Mouse (Mus musculus) CH12F3 (cell line): Measurements from ENCODE around the gene Ttc39a.

Source experiments
- in situ Hi-C: fragments of 300-500 bp; cut with MboI; formaldehyde crosslinking; loops from 2 replicates; pipeline ENCODE4 v1.14.3; 2020; ENCODE audit warnings: low sequenced_read_pairs

Gene Ttc39a

DNA sequence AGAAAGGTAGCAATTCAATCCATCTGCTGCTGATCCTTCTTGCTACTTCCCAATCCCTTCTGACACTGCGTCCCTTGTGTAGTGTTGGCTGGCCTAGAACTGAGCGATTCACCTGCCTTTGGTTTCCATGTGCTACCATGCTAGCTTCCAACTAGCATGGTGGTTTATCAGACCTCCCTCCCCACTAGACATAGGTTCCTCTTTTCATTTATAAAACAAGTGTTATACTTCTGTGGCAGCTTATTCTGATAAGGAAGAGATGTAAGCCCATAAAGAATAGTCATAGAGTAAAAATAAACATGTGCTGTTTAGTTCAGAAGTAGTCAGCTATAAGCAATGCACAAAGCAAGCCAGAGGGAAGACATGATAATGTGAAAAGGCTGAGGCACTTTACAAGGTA lies 42.1 kb downstream of the Ttc39a start:
- in situ Hi-C loops, result no loop called here

DNA sequence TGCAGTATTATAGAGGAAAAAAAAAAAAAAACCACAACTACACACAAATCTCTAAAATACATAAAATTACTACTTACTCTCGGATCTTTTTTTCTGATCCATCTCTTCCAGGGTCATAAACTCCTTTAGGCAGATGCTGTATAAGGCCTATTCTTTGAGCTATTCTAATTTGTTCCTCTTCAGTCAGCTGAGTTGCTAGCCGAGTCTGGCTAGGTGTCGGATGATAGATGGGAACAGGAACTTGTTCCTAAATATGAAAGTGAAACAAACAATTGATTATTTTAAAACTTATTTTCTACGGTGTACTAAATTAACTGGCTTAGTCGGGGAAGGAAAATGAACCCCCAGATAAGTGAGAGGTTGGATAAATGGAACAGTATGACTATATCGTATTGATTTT lies 50.4 kb downstream of the Ttc39a start:
- in situ Hi-C loops, result no loop called here

DNA sequence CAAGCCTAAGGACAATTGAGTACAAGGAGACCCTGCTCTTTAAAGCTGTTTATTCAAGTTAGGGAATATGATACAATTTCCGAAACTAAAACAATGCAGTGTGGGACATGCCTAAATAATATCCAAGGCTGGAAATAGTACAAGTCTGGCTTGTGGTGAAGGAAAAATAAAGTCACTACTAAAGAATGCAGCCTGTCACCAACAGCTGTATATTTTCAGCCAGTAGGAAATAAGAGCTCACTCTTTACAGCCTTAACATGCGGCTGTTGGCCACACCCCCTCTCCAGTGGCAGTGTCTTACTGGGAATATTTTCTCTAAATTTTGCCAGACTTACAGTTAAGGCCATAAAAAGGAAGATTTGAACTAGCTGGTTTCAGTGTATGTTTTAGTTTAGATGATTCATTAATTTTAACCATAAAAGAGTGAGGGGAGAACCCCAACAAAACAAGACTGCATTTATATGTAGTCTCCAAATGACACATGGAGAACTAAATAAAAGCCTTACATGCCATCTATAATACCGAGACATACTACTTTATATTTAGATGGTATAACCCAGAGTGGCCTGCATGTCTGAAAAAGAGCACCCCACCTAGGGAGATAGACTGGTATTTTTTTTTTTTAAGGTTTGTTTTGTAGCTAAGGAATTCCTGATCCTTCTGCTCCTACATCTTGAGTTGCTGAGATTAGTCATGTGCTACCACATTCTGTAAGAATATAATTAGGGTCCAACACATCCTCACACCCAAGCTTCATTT lies 54.2 kb downstream of the Ttc39a start:
- in situ Hi-C loops, result no loop called here

DNA sequence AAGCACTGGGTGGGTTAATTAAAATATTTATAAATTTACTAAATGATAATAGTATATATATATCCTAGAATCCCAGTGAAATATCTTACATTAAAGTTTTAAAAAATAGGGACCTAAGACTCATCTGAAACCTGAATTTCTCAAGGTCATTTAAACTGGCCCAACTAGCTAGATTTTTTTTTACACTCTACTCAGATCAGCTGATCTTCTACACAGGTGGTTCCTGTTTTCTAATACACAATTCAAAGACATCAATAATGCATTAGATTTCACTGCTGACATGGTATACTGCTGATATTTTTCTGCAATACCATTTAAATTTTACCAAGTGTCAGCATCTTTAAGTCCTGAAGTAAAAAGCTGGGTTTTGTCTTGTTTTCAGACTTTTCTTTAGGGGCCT lies 57.5 kb downstream of the Ttc39a start:
- in situ Hi-C loops, result no loop called here

DNA sequence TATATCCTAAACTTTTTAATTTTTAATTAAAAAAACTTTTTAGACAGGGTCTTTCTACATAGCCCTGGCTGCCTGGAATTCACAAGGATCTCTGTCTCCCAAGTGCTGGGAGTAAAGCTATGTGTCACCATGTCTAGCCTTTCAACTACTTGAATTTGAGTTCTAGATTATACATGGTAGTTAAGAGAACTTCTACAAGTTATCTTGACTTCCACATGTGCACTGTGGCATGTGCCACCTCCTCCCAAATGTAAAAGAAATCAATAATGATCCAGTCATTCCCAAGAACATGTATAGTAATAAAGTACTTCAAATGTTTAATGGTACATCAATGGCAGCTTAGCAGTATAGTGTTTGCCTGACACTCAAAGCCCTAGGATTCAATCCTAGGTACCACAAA lies 61.3 kb downstream of the Ttc39a start:
- in situ Hi-C loops, result no loop called here

DNA sequence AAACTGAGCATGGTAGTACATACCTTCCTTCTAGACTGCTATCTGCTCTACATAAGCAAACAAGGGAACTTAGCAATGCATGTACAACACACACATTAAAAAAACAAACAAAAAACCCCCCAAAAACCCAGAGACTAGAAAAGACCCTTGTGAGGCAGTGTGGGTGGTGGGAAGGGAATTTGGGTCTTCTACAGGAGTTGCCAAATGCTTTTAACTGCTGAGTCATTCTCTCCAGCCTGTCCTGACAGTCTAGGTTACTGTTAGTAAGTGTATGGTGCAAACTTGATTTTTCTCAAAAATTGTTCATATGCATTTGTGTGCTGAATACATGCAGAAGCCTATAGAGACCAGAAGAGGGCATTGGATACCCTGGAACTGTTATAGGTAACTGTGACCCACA lies 65.2 kb downstream of the Ttc39a start:
- in situ Hi-C loops, result no loop called here

DNA sequence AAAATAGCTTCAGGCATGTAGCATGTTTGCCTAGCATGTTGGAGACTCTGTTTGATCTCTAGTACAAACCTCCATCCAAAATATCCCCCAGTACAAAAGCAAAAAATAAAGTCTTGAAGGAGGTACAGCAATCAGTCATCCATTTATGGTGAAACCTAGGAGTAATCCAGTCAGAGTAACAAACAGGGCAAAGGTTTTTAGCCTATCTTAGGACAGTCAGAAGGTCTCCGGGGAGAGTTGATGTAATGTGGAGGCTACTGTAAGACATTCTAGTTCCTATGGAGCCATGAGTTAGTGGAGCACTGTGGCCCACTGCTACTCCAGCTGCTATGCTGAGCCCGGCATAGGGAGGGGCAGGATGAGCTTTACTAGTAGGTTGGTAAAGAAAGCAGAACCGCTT lies 66.1 kb downstream of the Ttc39a start:
- in situ Hi-C loops, result no loop called here

DNA sequence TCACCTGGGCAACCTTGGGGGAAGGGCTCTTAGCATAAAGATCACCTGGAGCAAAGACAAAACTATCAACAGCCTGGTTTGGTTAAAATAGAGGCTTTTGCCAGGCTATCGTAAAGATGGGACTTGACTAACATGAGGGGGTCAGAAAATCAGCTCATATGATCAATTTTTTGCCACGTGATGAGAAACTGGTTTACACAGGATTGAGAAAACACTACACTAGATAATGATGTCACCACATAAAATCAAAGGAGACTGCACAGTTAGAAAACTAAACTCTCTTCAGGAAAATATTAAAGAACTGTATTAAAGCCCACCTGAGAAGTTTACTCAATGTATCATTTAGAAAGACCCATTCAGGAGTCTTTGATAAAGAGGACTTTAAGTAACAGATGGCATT lies 68.7 kb downstream of the Ttc39a start:
- in situ Hi-C loops, result no loop called here

DNA sequence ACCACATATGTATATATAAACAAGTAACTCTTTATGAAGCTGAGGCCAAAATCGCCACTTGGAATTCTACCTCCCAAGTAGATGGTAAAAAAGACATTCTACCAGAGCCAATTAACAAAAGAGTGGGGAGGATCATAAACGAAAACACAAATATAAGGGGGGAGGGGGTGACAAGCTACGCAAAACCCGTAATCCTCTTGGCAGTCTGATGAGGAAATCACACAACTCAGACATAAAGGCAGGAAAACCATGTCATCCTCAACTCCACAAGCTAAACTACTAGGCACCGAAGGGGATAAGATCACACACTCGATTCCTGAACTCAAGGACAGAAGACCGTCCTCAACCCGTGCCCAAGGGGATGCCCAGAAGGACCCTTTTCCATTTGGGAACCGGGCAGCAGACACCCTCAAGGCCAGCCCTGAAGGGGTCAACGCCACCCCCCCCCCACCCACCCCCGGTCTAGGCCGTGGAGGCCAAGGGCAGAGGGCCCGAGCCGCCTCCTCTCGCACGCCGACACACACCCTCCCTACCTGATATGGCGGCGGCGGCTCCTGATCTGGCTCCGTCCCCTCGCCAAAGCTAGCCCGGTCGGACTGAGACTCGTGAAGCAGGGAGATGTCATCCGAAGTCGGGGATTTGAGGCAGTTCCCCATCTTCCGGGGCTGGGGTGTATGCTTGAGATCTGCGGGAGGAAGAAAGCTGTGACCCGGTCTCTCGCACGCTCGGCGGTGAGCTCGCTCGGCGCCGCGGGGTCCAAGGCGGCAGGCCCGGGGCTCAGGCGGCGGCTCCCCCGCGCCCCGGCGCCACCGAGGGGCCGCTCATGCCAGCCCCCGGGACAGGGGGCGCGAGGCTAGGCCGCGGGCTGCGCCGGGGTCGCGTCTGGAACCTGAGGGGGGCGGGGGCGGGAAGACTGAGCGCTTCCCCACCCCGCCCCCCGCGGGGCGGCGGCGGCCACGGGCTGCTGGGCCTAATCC lies 69.4 kb downstream of the Ttc39a start:
- in situ Hi-C loops, result no loop called here

DNA sequence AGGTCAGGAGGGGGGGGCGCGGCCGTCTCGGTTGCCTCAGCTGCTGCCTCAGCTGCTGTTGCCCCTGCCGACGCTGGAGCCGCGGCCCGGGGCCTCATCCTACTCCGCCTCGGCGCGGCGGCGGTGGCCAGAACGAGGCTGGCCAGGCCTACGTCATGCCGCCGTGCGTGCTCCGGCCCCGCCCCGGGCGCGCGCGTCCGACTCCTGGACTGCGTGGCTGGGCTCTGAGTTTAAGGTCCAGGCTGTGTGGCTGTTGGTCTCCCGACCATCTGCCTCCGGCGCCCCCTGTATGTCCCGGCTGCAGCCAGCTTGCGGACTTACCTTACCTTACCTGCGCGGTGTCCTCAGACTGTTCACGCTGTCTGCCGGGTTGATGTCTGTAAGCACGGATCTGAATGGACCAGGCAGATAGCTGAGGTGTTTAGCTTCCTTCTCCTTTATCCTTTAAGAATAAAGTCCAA lies 70.2 kb downstream of the Ttc39a start:
- in situ Hi-C loops, result no loop called here

DNA sequence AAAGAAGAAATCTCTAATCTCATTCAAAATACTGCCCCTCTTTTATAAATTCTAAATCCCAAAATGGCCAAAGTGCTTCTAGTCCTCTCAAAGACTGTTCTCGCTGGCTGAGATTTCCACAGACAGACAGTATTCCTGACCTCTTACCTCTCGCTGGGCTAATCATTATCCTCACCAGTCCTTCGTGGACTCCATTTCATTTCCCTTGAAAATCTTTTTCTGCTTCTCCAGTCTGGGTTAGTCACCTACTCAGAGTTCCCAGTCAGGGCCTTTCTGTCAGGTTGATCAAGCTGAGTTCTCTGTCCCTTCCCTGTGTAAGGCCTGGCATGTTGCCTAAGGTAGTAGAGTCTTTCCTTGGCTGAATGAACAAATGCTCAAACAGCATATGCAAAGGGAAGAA lies 71.0 kb downstream of the Ttc39a start:
- in situ Hi-C loops, result no loop called here

DNA sequence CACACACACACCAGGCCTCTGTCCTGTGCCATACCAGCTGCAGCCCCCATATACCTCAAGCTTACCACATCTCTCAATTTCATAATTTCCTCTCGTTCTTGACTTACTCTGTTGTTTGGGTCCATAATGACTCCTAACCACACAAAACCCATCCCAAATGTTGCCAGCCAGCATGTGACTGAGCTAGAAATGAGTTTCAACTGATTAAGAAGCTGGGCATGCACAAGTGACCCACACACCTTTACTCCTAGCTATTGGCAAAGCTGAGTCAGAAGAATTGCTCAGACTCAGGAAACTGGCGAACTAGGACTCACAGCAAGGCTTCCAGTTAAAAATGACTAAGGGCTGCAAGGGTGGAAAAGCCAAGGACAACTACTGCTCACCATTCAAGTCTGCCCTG lies 75.0 kb downstream of the Ttc39a start:
- in situ Hi-C loops, result no loop called here

DNA sequence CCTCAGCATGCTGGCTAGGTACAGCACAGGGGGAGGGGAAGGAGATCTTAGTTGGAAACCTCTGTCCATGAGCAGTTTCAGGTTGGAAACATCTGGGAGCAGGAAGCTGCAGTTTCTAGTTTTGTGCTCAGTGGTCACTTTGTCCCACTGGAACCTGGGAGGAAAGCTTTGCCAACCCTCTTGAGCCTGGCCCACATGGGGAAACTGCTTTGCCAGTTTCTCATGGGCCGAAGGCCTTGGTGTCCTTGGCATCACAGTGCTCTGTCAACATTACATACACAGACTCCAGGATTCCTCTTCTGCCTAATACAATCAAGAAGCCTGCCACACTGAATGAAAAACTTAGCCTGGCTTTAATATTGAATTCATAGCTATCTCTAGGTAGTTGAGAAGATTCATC lies 76.3 kb downstream of the Ttc39a start:
- in situ Hi-C loops, result no loop called here

DNA sequence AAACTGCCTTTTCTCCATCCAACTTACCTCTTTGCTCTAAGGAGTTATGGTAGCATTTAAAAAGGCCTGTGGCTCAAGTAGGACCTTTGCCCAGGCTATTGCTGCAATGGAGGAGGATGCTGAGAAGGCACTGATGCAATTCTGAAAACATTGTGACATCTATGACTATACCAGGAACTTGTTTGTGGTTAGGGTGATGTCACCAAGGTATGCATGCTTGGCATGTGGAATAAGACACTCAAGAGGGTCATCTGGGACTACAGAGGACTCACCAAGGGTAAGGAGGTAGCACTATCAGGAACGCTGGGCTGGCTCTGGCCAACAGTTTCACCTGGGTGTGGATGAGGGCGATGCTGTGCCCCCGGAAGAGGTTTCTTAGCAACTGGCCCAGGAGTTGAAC lies 78.2 kb downstream of the Ttc39a start, which contains the start of gene Rnf11:
TSS of gene Rnf11 (minus strand) at position 108 of the 400 bp plus-strand sequence.
- in situ Hi-C loops, result no loop called here

DNA sequence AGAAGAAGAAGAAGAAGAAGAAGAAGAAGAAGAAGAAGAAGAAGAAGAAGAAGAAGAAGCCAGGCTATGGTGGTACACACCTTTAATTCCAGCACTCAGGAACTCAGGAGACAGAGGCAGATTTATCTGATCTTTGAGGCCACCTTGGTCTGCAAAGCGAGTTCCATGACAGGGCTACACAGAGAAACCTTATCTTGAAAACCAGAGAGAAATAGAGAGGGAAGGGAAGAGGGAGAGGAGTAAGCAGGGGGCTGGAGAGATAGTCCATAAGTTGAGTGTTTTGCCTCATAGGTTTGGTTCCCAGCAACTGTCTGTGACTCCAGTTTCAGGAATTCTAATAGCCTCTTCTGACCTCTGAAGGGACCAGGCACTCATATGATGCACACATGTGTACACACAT lies 82.4 kb downstream of the Ttc39a start:
- in situ Hi-C loops, result no loop called here

DNA sequence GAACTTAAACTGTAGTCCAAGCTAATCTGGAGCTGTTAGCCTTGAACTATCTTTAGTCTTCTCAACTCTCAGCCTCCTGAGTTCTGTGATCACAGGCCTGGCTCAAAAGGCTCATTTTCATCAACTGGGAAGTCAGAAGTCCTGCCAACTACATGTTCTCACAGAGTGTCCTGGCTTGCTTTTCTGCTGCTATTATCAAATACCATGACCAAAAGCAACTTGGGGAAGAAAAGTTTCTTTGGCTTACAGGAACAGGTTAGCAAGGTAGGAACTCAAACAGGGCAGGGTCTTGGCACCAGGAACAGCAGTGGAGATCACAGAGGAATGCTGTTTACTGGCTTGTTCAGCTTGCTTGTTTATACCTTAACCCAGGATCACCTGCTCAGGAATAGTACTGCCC lies 87.2 kb downstream of the Ttc39a start:
- in situ Hi-C loops, result no loop called here
